Mouse (Mus musculus): ENCODE data around the gene Cdca5.
"Not testable (repeated sequence)": the region's sequence is repeated elsewhere in the genome, so short reads cannot be mapped to it uniquely, and the experiment has no call there.

The Cdca5 gene

GRCm38 (mm10) chr19:6084478-6085248, at the start of gene Cdca5, which contains the start of gene Zfpl1:
TSS of gene Cdca5 (plus strand) at chr19:6084983.
TSS of gene Zfpl1 (minus strand) at chr19:6084956.
- peak; percentile 100 for DNase-seq (ENCODE audit: low read depth, low spot score)

DNA sequence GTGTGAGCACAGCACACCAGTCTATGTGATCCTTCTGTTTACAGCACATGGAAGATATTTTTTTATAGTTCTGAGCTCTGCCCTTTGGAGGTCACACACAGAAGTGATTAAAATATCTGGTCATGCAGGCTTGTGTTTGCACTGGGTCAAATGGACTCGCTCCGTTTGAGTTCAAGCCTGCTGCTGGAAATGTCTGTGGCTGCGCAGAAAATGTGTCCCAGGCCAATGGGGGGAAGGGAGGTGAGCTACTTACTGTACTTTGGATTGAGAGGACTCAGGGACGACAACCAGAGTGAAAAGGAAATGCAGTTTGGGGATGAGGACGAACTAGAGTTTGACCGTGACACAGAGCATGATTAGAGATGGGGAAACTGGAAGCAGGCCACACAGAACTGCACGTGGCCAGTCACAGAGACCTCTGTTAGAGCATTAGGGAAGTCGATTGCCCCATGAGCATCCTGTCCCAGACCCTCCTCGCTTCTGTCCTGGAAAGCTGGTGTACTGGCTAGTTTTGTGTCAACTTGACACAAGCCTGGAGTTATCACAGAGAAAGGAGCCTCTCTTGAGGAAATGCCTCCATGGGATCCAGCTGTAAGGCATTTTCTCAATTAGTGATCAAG, 48.7 kb upstream of the Cdca5 start:
- no peak for DNase-seq (ENCODE audit: low read depth, low spot score)

GRCm38 (mm10) chr19:6037695-6038094, 47.1 kb upstream of the Cdca5 start:
- DNase-seq (ENCODE audit: low read depth, low spot score), result no peak

DNA sequence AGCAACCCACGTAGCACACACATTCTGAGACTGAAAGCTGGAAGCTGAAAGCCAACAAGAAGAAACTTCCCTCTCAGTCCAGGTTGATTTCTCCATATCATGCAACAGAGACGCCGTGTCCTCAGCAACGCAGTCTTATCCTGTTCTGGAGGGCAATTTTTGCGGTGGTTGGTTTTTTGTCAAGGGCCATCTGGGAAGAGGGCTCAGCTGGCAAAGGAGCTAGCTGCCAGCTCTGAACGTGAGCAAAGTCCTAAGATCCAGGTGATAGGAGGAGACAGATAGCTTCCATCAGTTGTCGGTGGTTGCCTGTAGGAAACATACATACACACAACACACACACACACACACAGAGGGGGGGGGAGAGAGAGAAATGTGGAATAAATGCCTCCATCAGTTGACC, 46.5 kb upstream of the Cdca5 start:
- DNase-seq (ENCODE audit: low read depth, low spot score), result no peak

DNA sequence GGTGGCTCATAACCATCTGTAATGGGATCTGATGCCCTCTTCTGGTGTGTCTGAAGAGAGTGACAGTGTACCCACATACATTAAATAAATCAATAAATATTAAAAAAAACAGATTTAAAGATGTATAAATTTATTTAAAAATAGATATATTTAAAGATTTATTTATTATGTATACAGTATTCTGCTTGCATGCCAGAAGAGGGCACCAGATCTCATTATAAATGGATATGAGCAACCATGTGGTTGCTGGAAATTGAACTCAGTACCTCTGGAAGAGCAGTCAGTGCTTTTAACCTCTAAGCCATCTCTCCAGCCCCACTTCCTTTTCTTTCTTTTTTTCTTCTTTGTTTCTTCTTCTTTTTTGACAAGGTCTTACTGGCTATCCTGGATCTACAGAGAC, 44.8 kb upstream of the Cdca5 start:
- no peak for DNase-seq (ENCODE audit: low read depth, low spot score)

DNA sequence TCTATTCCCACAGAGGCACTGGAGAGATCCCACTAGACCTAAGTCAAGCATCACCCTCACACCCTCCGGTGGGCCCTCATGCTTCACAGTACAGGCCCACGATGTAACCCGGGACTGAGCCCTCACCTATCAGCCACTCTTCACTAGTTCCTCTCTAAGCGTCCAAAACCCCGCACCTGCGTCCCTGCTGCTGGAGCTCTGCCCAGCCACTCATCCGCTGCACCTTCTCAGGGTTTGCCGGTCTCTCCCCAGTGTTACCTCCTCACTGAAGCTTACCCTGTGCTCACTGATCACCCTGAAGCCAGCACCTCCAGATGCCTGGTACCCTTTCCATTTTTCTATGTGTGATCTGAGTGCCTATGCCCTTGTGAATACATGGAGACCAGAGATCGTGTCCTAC, 42.5 kb upstream of the Cdca5 start:
- no peak for DNase-seq (ENCODE audit: low read depth, low spot score)

GRCm38 (mm10) chr19:6044102-6044501, 40.7 kb upstream of the Cdca5 start:
- DNase-seq (ENCODE audit: low read depth, low spot score), result not testable (repeated sequence)

DNA sequence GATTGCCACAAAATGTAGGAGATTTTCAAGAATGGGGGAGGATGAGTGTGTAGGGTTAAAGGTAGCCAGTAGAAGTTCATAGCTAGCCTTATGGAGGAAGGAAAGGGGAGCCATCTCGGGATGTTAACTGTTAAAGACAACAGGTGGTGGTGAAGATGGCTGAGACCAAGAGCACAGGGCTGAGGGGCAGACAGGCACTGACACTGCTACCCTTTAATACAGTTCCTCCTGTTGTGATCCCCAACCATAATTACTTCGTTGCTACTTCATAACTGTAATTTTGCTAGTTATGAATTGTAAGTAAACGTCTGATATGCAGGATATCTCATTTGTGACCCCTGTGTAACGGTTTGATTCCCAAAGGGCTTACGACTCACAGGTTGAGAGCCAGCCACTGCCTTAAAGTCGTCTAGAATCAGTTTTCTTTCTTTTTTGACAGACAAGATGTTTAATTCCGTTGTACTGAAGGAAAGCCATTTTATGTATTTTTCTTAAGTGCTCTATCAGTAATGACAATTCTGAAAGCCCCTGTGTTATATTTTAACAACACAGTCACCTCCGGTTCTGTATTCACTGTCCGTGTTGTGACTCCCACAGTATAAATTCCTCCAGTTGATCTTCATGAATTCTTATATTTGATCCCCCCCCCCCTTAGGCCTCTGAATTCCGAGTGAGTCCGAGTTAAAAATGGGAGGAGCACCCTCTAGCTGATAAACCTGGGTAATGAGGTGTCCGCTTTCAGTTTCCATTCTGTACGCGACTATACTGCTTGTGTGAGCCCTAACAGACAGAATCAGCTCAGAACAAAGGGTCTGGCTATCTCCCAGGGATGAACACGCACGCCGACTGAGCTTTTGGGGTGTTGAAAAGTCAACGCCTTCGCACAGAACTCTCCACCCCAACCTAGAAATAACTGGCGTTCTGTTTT, 39.2 kb upstream of the Cdca5 start:
- no peak for DNase-seq (ENCODE audit: low read depth, low spot score)

DNA sequence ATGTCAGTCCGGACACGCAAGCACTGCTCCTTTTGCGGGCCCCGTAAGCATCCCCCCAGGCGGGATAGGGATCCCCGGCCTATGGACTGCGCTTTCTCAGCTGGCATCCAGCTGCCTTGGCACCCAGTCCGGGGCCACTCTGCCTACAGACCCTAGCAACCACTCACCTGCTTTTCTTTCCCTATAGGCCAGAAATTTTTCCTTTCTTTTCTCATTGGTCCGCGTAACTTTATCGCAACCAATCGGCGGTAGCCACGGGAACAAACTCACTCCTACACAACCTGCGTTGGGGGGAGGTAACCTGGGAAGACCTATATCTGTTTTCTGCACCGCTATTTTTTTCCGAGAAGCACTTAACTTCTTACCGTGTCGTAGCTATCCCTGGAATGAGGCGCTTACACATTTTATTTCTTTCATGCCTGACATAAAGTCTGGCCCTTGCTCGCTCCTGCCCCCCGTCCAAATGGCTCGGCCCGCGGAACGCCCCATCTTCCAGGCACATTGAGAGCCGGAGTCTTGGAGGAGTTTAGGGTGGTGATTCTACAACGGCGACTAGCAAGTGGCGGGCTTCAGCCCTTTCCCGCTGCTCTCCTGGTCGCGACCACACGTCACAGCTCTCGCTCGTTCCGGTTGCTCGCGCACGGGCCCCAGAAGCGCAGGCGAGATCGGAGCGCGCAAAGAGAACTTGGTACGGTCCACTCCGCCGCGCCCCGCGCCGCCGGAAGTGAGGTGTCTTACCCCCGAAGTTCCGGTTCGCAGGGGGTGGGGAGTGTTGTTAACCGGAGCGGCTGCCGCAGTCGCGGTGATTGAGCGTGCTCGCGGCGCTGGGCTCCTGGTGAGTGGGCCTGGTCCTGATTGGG, 38.3 kb upstream of the Cdca5 start, which contains the start of gene Syvn1:
Gene Syvn1 (plus strand): TSS at position 283 of the 860 bp plus-strand sequence.
- peak; percentile 96 for DNase-seq (ENCODE audit: low read depth, low spot score)

DNA sequence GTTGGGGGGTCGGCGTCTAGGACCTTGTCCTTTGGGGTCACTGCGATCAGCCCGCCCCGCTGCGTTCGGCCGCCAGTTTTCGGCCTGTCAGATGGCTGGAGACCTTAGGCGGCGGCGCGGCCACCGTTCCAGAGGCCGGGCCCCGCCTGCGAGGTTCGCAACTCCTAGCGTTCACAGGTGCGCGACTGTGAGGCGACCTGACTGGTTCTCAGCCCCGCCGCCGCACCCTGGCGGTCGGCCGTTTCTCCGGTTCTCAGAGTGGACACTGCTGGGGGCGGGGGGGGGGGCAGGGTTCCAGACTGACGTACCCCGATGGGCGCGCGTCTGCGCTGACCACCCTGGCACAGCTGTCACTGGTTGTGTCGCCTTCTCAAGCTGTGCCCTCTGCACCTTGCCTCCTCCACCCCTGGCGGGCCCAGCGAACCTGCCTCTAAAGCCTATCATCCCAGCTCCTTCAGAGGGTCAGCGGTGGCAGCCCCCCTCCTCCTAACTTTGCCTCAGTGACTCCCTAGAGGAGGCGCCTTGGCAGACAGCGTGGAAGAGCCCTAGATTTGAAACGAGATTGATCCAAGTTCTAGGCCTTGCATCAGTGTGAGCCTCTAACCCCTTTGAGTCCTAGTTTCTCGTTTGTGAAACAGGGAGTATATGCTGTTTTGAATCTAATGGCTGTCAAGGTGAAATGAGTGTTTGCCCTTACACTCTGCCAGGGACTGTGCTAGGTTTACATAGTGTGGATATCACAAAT, 37.5 kb upstream of the Cdca5 start:
- DNase-seq (ENCODE audit: low read depth, low spot score), result no peak

GRCm38 (mm10) chr19:6047899-6048166, 37.0 kb upstream of the Cdca5 start:
- no peak for DNase-seq (ENCODE audit: low read depth, low spot score)

- no peak for DNase-seq (ENCODE audit: low read depth, low spot score)
Measured at GRCm38 (mm10) chr19:6048681-6049410, 35.9 kb upstream of the Cdca5 start.

- DNase-seq (ENCODE audit: low read depth, low spot score), result no peak
Measured at GRCm38 (mm10) chr19:6052516-6052915, 32.3 kb upstream of the Cdca5 start.

DNA sequence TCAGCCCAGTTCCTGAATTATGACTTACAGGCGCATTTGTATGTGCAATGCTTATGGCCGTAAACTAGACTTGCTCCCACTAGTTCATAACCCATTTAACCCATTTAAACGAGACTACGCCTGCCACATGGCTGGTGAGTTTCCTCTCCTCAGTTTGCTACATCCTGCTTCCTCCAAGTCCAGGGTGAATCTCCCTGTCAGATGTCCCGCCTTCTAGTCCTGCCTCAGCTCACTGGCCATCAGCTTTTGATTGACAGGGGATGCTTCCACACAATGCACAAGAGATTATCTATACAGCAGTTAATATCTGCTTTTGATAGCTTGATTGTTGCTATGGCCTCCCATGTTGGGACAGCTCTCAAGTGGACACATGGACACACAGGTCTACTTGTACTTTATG, 30.5 kb upstream of the Cdca5 start:
- no peak for DNase-seq (ENCODE audit: low read depth, low spot score)

DNA sequence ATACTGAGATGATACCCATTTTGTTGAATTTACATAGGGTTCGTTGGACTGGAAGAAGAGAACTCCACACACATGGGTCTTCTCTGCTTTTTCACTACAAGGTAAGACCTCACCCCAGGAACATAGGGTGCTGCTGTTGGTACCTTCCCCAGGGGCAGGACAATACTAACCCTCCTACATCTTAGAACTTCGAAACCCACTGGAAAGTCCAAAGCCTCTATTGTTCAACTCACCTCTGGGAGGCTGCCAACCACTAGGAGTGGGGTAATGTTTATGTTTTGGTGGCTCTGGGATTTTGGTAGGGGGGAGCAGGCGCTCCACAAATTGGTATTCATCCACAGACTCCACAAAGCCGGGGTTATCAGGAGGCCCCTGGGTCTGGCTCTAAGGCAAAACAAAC, 28.1 kb upstream of the Cdca5 start:
- no peak for DNase-seq (ENCODE audit: low read depth, low spot score)

DNA sequence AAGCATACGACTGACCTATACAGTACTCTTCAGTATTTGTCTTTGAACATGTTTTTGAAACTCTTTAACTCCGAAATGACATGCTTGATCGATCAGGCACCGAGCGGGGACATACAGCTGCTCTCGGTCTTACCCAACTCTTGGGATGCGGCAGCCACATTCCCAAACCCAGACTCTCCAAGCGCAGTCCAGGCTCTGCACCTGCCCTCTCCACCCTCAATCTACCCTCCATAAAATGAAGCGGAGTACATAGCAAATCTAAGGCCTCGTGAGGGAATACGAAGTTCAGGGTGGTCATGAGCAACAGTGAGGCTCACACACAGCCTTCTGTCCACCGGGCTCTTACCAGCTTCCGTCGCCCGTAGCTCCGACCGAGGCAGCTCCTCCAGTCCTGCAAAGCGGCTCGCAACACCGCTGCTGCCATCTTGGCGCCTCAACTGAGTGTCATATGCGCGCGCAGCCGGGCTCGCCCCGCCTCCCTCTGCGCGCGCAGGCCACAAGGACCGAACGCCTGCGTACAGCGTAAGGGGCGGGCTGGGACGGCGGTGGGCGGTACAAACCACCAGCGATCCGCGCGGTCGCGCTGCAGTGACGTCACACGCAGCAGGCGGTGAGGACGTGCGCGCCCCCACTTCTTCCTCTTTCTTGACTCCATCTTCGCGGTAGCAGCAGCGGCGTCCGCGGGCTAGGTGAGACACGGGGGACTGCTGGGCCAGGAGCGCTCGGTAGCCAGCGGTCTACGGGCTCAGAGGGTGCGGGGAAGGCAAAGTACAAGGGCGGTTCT, 27.3 kb upstream of the Cdca5 start, which contains the start of the genes Mrpl49 and Fau:
Gene Mrpl49 (minus strand): TSS at position 473 of the 784 bp plus-strand sequence.
Gene Fau (plus strand): TSS at position 532 of the 784 bp plus-strand sequence.
- peak; percentile 99 for DNase-seq (ENCODE audit: low read depth, low spot score)

DNA sequence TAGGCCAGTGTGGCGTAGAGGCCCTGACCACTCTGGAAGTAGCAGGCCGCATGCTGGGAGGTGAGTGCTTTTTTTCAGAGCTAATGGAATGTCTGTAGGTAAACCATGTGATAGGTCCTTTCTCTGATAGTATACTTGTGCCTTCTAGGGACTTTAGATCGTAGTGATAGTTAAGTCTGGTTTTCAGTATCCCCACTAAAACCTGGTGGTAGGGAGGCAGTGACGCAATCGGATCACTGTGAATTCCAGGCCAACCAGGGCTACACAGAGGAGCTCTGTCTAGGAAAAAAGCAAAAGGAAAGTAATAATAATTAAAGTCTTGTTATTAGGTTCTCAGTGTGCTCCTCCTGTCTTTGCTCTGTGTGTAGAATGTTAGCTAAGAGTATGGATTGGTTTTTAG, 26.3 kb upstream of the Cdca5 start:
- no peak for DNase-seq (ENCODE audit: low read depth, low spot score)

DNA sequence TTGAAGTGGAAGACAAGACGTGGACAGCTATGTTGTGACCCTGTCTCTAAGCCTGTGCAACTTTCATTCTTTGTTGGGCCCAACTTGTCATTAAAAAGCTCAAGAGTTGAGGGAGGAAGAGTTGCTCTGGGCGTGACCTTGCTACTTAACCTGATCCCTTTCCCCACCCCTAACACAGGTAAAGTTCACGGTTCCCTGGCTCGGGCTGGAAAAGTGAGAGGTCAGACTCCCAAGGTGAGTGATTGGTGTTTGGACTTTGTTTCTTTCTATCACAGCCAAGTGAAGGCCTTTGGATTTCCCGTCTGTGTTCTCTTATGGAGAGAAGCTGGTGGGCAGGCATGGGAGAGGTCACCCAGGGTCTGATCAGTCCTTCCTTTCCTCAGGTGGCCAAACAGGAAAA, 25.8 kb upstream of the Cdca5 start:
- DNase-seq (ENCODE audit: low read depth, low spot score), result no peak

GRCm38 (mm10) chr19:6061021-6061533, 23.7 kb upstream of the Cdca5 start, which contains the start of gene Znhit2:
TSS of gene Znhit2 (plus strand) at chr19:6061192.
- peak; percentile 94 for DNase-seq (ENCODE audit: low read depth, low spot score)

Data from mesoderm, embryonic 11.5 days (tissue).